Mouse (Mus musculus): ENCODE results near the gene Adgrd1.

Gene Adgrd1

DNA sequence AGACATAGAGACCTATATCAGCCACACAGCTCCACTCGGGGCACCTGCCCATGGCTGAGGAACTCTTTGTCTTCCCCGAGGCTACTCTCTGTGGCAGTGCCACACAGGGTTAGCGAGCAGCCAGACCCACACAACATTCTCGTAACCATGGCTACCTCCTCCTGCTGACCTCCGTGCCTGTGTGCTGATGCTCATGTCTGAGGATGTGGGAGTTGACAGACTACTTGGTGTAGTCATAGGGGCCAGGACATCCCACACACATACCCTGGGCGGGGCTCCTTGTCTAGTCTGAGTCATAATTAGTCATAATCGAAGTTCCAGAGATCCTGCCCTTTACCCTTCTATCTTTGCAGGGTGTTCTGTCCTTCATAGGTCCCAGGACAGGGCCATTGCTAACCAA, 93.5 kb downstream of the Adgrd1 start:
- DNase-seq (ENCODE audit: extremely low read depth, low read depth, low spot score), result no peak

- no peak for DNase-seq (ENCODE audit: extremely low read depth, low read depth, low spot score)
These were observed 100.0 kb downstream of the Adgrd1 start for GRCm38 (mm10) chr5:129196501-129196900.

- DNase-seq (ENCODE audit: extremely low read depth, low read depth, low spot score), result no peak
These were observed 100.5 kb downstream of the Adgrd1 start for GRCm38 (mm10) chr5:129196971-129197519.

DNA sequence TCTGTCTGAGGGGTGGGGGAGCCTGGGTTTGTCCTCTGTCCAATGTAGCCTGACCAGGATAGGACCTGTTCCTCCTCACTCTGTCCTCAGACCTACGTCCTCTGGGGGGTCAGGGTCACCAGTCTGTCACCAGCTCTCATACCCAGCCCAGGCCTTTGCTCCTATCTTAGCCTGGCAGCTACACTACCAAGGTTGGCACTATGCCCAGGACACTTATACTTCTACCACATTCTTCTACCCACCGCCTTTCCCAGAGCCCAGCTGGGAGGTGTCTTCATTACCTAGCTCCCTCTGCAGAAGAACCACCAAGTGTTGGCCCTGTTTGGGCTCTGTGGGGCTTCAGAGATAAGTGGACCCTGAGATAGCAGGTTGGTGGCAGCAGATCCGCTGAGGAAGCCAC, 103.6 kb downstream of the Adgrd1 start:
- DNase-seq (ENCODE audit: extremely low read depth, low read depth, low spot score), result no peak

DNA sequence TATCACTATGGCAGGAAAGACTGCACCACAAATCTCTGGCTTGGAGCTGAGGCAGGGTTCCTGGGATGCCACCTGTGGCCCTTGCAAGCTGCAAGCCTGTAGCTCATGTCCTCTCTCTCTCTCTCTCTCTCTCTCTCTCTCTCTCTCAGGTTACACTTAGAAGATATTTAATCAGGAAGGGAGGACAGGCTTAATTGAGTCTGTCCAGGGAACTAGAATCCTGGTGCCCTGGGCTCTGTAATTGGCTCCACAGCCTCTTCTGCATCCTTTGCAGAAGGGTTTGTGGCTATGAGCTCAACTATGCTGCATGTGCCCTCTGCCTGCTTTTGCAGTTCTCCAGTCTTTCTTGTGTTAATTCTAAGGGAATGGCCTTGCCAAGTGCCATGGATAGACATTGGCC, 111.7 kb downstream of the Adgrd1 start:
- no peak for DNase-seq (ENCODE audit: extremely low read depth, low read depth, low spot score)

DNA sequence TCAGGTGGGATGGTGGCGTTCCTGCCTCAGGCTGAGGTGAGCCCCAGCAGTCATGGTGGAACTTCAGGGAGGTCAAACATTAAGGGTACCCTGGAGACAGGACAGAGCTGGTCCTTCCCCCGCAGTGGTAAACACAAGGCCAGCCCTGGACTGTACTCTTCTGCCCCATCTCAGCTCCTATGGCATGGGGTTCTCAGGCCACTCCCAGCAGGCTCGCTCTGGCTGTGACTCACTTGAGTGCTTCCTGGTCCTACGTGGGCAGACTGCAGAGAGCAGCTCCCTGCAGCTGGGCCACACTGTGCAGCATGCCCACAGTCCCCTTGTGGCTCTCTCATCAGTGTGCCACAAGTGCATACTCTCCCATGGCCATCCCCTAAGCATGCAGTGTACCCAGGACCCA, 112.3 kb downstream of the Adgrd1 start:
- no peak for DNase-seq (ENCODE audit: extremely low read depth, low read depth, low spot score)

DNA sequence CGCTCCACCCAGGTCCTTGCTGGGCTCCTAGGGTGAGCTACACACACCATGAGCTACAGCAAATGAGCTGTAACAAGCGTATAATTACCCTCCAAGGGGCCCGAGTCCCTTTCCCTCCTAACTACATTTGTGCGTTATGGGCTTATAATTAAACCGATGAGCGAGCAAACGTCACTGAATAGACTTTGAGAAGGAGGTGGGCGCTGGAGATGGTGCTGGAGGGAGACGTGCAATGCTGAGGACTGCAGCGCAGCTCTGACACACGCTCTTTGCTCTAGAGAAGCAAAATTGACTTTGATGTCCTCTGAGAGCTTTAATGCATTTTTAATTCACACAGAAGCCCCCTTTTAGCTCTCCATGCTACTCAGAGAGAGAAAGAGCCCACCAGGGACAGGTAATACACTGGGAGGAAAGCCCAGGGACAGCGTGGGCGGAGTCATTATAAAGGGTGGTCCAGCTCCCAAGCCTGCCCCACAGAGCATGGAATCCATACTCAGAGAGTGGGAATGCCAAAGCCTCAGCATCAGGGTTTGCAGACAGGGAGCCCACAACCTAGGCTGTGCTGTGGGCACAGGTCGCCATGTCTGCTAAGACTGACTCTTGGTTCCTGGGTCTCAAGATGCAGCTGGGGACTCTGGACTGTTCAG, 115.0 kb downstream of the Adgrd1 start:
- DNase-seq (ENCODE audit: extremely low read depth, low read depth, low spot score), result no peak

GRCm38 (mm10) chr5:129214023-129214422, 117.5 kb downstream of the Adgrd1 start:
- DNase-seq (ENCODE audit: extremely low read depth, low read depth, low spot score), result no peak

DNA sequence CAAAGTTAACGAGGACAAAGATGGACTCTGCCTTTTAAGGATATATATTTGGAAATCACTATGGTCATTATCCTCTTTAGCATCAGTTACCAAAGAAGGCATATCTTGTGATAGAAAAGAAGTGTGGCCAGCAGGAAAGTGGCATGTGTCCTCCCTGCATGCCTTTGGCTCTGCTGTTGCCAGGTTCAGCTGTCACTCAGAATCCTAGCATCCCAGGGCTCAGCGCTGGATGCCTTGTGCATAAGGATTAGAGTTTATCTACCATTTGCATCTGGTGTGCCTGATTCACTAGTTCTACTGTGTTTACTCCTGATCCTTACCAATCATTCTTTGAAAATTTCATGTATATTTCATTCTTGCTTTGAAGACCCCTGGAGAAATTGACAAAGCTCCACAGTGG, 119.5 kb downstream of the Adgrd1 start:
- no peak for DNase-seq (ENCODE audit: extremely low read depth, low read depth, low spot score)

- no peak for DNase-seq (ENCODE audit: extremely low read depth, low read depth, low spot score)
These were observed 121.1 kb downstream of the Adgrd1 start for GRCm38 (mm10) chr5:129217481-129218221.

DNA sequence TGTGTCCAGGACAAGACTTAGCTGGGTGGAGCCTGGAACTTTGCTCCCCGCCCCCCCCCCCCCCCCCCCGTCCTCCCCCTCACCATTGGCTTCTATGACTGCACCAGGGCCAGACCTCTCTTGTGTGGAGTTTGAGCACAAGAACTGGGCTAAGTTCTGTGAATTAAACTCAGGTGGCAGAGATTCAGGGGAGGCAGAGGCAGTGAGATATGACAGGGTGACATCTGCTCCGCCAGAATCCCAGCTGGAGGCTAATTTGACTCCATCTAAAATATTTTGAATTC, 121.6 kb downstream of the Adgrd1 start:
- no peak for DNase-seq (ENCODE audit: extremely low read depth, low read depth, low spot score)

GRCm38 (mm10) chr5:129218537-129218981, 122.0 kb downstream of the Adgrd1 start:
- DNase-seq (ENCODE audit: extremely low read depth, low read depth, low spot score), result no peak

DNA sequence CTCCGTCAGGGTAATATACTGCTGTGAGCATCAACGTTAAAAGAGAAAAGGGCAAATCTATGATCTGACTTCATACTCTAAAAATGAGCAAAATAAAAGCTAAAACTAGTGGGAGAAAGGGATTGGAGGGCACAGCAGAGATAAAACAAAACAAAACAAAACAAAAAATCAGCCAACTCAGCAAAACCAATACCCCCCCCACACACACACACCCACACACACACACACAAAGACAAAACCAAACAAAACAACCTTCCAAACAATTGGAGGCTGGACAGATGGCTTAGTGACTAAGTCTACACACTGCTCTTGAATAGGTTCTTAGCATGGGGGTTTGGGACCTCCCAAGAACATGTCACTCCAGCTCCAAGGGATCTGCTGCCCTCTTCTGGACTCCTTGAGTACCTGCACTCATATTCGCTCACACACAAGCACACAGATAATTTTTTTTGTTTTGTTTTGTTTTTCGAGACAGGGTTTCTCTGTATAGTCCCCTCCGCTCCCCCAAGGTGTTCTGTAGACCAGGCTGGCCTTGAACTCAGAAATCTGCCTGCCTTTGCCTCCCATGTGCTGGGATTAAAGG, 122.7 kb downstream of the Adgrd1 start:
- no peak for DNase-seq (ENCODE audit: extremely low read depth, low read depth, low spot score)

DNA sequence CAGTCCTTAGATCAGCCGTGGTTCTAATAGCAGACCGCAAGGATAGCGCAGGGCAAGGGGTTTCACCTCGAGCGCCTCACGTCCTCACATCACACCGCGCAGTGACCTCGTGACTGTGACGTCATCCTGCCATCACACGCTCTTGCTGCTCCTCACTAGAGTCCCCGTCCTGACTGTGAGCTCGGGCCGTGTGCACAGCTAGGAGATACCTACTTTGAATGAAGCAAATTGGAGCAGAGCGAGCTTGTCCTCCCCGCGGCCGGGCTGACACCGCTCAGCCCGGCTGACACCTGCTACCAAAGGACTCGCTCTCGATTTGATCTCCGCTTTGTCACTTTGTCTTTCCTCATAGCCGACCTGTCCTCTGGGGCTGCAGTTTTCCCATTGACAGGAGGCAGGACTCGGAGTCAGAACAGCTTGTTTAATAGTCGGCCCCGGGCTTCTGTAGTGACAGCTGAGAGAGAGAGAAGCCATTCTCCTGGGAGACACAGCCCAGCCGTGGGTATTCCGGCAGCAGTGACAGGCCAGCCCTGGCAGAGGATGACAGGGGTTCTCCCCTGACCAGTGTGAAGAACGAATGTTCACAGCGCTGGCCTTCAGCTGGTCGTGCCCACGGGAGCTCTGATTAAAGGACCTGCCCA, 129.4 kb downstream of the Adgrd1 start:
- DNase-seq (ENCODE audit: extremely low read depth, low read depth, low spot score), result no peak

- no peak for DNase-seq (ENCODE audit: extremely low read depth, low read depth, low spot score)
These were observed 131.6 kb downstream of the Adgrd1 start for GRCm38 (mm10) chr5:129228171-129228570.

DNA sequence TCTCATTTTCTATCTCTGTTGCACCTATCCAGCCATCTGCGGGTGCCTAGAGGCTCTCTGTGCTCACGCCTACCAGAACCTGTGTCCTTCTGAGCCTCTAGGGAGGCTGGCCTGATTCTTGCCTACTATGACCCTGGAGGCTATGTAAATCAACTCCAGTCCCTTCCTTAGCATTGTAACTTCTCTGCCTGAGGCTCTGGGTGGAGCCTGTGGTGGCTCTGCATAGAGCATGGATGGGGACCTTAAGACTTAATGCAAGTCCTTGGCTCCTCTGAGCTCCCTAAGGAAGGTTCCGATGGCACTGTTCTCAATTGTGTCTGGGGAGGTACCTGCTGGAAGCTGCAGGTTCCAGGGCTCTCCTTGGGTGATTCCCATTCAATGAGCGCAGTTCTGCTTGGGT, 136.8 kb downstream of the Adgrd1 start:
- DNase-seq (ENCODE audit: extremely low read depth, low read depth, low spot score), result no peak

DNA sequence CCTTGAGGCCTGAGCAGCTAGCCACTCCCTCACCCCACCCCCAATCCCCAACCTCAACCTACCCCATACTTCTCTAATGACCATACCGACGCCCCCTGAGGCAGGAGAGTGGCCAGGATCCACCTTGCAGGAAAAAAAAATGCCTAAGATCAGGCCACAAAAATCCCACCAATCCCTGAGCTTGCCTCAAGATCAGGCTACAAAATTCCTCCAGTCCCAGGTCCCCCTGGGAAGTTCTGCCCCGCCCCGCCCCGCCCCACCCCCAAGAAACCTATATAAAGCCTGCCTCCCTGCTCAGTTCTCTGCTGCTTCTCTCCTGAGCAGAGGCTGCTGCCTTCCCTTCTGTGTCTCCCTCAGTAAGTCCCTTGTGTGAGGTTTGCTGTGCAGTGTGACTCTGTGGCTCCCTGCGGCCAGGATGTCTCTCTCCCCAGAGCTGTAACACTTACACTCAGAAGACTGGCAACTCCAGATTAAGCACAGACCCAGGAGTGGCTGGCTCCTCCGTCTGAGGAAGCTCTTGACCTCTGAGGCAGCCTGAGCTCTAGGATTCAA, 137.4 kb downstream of the Adgrd1 start:
- DNase-seq (ENCODE audit: extremely low read depth, low read depth, low spot score), result no peak

DNA sequence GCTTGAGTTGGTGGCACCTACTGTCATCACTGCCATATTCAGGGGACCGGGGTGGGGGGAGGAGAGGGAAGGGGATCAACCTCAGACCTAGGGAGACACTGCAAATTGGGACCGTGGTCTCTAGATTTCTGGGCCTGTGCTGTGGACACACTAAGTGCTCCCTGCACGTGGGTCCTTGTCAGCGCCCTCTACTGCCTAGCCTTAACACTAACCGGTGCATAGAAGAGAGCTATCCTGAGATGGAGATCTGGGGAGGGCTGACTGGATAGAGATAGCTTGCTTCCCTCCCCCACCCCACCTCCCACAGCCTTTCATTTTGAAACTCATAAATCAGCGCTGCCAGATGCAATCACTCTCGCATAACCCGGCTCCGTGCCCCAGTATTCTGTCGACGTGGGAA, 139.8 kb downstream of the Adgrd1 start:
- DNase-seq (ENCODE audit: extremely low read depth, low read depth, low spot score), result no peak

DNA sequence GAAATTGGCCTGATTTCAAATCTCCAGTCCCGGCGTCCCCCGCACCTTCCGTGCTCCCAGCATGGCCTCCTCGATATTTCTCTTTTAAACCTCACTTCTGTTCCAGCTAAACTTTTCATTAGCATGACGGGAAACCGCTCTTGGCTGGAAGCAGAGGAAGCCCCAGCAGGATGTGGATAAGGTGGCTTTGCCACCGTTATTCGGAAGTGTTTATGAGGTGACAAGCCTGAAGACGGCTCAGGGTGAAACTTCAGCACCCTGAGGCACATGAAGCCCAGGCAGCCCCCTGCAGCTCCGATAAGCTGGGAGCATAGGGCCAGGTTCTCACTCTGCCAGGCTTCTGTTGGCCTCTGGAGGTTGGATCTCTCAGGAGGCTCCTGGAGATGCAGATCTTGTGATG, 145.3 kb downstream of the Adgrd1 start:
- DNase-seq (ENCODE audit: extremely low read depth, low read depth, low spot score), result no peak

DNA sequence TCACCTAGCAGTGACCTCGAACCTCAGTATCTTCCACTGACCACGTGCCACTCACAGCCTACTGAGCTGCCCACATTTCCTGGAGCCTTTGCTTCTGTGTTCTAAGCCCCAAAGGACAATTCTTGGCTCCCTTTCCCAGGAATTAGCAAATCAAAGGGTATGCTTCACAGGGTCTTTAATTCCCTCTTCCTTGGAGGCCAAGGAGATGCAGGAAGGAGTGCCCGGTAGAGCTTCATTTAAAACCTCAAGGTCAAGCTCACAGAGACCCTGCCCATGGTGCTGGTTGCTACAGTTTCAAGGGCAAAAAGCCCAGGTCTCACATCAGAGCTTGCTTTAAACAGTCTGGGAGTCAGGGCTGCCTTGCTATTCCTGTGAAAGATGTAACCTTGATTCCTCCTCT, 145.7 kb downstream of the Adgrd1 start:
- DNase-seq (ENCODE audit: extremely low read depth, low read depth, low spot score), result no peak

GRCm38 (mm10) chr5:129243120-129243519, 146.6 kb downstream of the Adgrd1 start:
- no peak for DNase-seq (ENCODE audit: extremely low read depth, low read depth, low spot score)

- no peak for DNase-seq (ENCODE audit: extremely low read depth, low read depth, low spot score)
These were observed 147.8 kb downstream of the Adgrd1 start for GRCm38 (mm10) chr5:129244392-129244791.
